Mouse (Mus musculus) myocyte (in vitro differentiated cells): ENCODE measurements around the gene Tex22.

Experiments
- E2F4 ChIP-seq: IDR thresholded peaks from one replicate; pipeline ENCODE4 v1.6.1; 2011; ENCODE audit warnings: mild to moderate bottlenecking, control low read depth, moderate library complexity; ENCODE audit not compliant: insufficient read depth
- MAX ChIP-seq: IDR thresholded peaks from one replicate; pipeline ENCODE4 v1.6.1; 2011; ENCODE audit warnings: low read depth, mild to moderate bottlenecking, control low read depth
- MYOD1 ChIP-seq, 3 experiments: IDR thresholded peaks; one replicate each; pipeline ENCODE4 v1.6.1; 2011; ENCODE audit warnings: control low read depth in 2 of 3, low read depth in 2 of 3, mild to moderate bottlenecking in 2 of 3, moderate library complexity in 1 of 3; ENCODE audit not compliant: insufficient read length in 2 of 3, control insufficient read depth in 1 of 3
- MYOG ChIP-seq, 3 experiments: IDR thresholded peaks; one replicate each; pipeline ENCODE4 v1.6.1; 2011; ENCODE audit warnings: control low read depth in 2 of 3, low read depth in 2 of 3, mild to moderate bottlenecking in 2 of 3; ENCODE audit not compliant: insufficient read length in 2 of 3, control insufficient read depth in 1 of 3, insufficient read depth in 1 of 3
- POLR2A ChIP-seq: IDR thresholded peaks from one replicate; pipeline ENCODE4 v1.6.1; 2011; ENCODE audit warnings: low read depth, mild to moderate bottlenecking, control low read depth, moderate library complexity; ENCODE audit not compliant: insufficient read length
- SRF ChIP-seq: IDR thresholded peaks from one replicate; pipeline ENCODE4 v1.6.1; 2011; ENCODE audit warnings: low read depth; ENCODE audit not compliant: control insufficient read depth, insufficient read length
- TCF12 ChIP-seq: IDR thresholded peaks from one replicate; pipeline ENCODE4 v1.6.1; 2011; ENCODE audit warnings: mild to moderate bottlenecking, control low read depth; ENCODE audit not compliant: poor library complexity, insufficient read depth, severe bottlenecking
- TCF3 ChIP-seq: IDR thresholded peaks from one replicate; pipeline ENCODE4 v1.6.1; 2011; ENCODE audit warnings: low read depth, control low read depth; ENCODE audit not compliant: insufficient read length
- USF1 ChIP-seq: IDR thresholded peaks from one replicate; pipeline ENCODE4 v1.6.1; 2011; ENCODE audit warnings: low read depth, mild to moderate bottlenecking, control low read depth, moderate library complexity

- no peak for TF ChIP-seq POLR2A
- TF ChIP-seq MYOG (IDR thresholded peaks at IDR 0.05; ENCODE audit: control insufficient read depth in 1 of 3, insufficient read depth in 1 of 3, insufficient read length in 2 of 3, low read depth in 2 of 3) = no peak
- TF ChIP-seq E2F4 = no peak
- no peak for TF ChIP-seq MYOD1 (IDR thresholded peaks at IDR 0.05; ENCODE audit: control insufficient read depth in 1 of 3, insufficient read length in 2 of 3, low read depth in 2 of 3)
- no peak for TF ChIP-seq USF1
- no peak for TF ChIP-seq MAX
- TF ChIP-seq TCF12 = no peak
- no peak for TF ChIP-seq SRF
- TF ChIP-seq TCF3 = no peak
Observed at GRCm38 (mm10) chr12:113100448-113101076, 26.3 kb downstream of the Tex22 start.
